Mouse (Mus musculus) skeletal muscle tissue, adult 2 months (tissue): ENCODE data around the gene Acsl1.

Experiments
- DNase-seq: peaks from one replicate; pipeline ENCODE4 v3.0.0-alpha.2; 2012; ENCODE audit warnings: low read depth, low spot score

Gene Acsl1

GRCm38 (mm10) chr8:46475404-46475803 lies 4.6 kb downstream of the Acsl1 start:
- DNase-seq: no peak

- no peak for DNase-seq
These were observed 5.1 kb downstream of the Acsl1 start for GRCm38 (mm10) chr8:46475942-46476341.

DNA sequence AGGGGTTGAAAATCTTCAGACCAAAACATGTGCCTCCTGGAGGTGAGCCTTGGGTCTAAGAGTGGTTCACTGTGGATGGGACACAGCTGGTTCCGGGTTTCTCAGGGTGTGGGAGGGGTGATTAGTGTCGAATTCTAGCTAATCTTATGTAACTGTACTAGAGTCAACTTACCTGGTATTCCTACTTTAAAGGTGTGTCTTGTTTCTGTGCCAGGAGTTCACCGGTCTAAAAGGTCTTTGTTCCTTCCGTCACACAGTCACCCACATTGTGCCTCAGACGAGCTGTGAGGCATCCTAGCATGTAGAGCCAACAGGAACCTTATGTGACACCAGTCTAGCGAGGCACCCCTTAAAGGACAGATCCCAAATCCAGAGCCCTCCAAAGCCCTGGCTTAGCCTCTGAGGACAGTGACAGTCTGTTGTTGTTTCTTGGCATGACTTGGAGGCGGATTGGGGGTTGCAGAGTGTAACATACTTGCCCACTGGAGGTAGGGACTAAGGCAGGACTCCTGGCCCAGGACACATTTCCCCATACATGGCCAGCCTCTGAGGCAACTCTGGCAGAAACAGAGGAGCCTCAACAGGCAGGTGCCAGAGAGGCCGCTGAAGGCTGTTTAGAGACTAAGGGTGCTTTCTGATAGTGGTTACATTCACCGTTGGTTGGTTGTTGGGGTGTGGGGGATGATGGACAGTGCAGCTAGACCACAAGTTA lies 7.1 kb downstream of the Acsl1 start:
- DNase-seq: no peak

GRCm38 (mm10) chr8:46478783-46479182 lies 7.9 kb downstream of the Acsl1 start:
- DNase-seq: no peak

DNA sequence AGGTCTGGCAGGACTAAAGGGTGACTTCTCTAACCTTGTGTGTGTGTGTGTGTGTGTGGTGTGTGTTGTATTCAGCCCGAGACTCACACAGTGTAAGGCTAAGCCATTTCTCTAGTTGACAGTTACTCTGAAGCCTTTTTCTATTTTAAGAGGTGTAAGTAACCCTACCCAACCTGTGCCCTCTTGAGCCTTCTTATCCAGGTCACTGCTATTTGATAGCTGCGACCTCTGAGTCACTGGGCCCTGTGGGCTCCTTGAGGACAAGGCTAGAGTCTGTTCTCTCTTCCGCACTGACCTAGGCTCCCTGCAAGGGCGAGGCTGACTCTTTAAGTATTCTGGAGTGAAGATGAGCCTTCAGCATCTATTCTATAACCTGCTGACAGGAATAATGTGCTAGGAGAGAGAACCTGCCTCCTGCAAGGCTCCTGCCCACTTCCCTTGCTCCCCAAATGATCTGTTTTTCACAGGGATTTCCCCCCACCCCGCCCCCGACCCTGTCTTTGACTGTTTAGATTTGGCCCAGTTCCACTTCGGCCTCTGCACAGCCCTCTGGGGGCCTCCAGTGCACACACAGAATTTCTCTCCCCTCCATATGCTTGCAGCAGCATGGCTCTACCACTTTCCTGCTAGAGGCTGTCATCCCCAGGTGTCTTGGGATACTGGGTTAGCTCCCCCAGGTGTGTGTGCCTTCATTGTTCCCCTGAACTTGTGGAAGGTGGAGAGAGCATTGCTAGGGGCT lies 9.1 kb downstream of the Acsl1 start:
- peak; percentile 90 for DNase-seq

DNA sequence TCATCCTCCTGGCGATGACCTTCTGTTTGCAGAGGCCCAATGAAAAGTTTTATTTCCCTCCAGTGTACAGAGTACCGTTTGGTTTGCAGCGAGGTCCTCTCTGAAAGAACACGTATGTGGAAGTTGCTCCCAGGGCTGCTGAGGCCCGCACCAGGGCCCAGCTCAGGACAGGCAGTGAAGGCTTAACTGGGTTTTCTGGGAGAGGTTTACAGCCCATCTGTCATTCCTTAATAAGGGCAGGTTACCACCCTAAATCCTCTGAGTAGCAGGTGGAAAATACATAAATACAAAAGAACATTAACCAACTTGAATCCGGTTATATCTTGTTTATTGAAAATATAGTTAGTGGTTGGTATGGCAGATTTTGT lies 9.7 kb downstream of the Acsl1 start:
- DNase-seq: no peak

- no peak for DNase-seq
These were observed 11.9 kb downstream of the Acsl1 start for GRCm38 (mm10) chr8:46482771-46483170.

DNA sequence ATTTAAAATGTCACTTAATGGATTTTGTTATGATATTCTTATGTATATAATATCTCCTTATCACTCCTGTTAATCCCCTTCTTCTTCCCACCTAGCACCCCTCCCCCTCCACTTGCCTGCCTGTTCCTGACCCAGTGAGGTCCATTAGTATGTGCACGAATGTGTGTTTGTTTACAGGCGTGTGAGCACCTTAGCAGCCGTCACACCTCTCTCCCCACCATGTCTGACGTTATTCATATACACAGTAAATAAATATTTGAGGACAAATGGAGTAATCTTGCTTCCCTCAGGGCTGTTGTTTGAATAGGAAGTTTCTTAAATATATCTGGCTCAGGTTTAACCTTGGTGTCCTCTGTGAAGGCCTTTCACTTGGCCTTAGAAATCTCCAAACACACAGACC lies 12.4 kb downstream of the Acsl1 start:
- DNase-seq: no peak

DNA sequence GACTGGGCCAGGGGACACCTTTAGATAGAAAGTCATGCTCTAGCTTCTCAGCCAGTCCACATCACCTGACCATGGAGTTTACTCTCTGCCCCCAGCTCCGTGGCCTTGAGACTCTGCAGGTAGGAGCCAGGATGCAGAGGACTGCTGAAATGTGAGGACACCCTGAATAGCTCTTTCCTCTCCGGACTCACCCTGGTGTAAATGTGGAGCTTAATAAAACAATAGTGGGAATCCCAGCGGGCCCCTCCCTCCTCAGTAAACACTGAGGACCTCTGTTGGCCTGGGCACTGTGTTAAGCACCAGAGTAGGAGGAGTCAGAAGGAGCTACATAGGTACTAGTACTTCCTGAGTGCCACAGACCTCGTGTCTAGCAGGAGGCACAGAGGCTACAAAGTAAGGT lies 13.2 kb downstream of the Acsl1 start:
- no peak for DNase-seq

DNA sequence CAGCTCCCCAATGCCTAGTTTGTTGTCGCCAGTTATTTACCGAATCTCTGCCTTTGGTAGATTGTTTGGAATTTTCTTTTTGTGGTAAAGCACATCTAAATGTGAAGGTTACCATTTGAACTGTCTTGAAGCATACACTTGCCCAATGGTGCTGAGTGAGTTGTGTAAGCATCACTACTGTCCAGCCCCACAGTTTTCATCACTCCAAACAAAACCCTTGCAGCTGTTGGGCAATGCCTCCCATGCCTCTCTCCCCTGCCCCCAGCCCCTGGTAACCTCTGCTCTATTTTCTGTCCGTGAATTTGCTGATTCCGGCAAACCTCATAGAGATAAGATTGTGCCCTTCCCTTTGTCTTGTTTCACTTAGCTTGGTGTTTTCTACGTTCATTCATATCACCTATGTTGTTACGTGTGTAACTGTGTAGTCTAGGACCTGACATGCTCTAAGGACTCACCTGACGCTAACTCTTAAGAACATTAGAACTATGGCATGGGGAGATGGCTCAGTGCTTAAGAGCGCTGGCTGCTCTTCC lies 14.2 kb downstream of the Acsl1 start:
- DNase-seq: no peak

DNA sequence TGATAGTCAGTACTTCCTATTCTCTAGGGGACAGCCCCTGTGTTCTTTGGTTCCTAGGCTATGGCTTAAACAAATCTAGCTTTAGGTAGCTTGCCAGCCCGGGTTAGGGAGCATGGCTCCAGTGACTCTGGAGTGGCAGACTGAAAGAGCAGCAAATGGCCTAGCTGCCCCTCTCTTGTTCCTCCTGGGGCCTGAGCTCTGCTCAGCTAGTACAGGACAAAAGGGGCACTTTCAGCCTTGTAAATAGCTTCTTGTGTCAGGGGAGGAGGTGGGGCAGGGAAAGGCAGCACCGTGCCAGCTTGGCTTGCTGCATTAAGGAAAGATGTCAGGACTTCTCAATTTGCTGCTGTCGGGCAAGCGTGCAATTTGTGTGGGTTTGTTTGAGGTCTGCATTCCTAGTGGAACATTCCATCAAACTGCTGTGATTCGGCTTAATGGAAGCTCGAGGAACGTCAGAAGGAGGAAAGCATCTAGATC lies 17.3 kb downstream of the Acsl1 start:
- DNase-seq: no peak

GRCm38 (mm10) chr8:46489196-46489595 lies 18.4 kb downstream of the Acsl1 start:
- DNase-seq: no peak

- no peak for DNase-seq
These were observed 19.4 kb downstream of the Acsl1 start for GRCm38 (mm10) chr8:46490250-46490649.

DNA sequence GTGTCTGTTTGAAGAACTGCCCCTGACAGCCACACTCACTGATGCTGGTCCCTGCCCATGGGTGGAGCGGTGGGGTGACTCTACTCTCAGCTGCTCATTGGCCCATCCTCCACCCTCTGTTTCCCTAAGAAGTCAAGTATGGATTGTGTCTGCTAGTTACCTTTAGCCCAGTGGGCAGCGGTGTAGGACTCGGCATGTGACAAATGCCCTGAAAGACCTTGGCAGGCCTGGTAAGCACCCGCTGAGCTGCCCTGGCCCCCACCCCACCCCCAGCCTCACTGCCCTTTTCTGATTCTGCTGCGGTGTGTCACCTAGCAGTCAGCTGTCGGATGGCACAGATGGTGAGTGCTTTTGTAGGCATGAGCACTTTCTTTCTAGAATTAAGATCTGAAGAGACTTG lies 20.0 kb downstream of the Acsl1 start:
- DNase-seq: peak; percentile 59

GRCm38 (mm10) chr8:46493495-46494170 lies 22.8 kb downstream of the Acsl1 start:
- no peak for DNase-seq

DNA sequence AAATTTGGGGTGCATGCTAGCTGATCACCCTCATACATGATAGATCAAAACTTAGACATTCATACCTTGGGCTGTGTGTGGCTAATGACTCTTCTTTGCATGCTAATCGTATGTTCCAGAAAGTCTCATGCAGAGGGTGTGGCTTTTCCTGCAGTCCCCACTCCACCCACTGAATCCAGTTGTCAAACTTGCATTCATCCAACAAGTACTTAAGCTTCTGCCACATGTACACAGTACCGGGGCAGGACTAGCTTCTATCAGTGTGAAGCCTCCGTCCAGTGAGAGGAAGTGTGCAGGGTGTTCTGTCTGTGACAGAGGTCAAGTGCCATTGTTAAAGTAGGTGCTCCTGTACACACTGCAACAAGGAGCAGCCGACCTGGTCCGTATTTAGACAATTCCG lies 26.0 kb downstream of the Acsl1 start:
- no peak for DNase-seq

DNA sequence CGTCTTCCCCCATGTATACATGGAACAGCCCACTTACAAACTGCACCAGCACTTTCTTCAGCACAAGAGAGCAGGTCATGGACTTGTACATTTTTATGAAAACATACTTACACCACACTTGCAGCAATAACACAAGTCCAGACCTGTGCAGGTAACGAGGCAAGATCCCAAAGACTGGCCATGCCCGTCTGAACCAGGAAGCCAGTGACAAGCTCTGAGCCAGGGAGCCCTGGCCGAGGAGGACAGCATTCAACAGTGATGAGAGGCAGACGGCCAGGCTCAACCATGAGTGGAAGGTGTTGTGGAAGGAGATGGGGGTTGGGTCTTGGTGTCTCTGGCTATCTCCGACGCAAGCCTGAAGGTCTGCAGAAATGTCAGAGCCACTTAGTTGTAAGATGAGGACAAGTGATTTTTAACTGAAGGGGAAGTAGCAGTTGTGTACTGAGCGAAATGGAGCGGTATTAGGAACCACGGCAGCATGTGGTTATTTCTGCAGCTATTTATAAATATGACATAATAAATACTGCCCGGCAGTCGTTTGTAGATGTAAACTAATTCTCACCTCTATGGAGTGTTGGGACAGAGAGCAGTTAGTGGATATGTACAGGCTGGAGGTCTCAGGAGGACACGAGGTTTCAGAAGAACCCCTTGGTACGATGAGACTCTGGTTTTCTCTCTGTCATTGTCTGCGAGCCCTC lies 26.6 kb downstream of the Acsl1 start:
- no peak for DNase-seq

DNA sequence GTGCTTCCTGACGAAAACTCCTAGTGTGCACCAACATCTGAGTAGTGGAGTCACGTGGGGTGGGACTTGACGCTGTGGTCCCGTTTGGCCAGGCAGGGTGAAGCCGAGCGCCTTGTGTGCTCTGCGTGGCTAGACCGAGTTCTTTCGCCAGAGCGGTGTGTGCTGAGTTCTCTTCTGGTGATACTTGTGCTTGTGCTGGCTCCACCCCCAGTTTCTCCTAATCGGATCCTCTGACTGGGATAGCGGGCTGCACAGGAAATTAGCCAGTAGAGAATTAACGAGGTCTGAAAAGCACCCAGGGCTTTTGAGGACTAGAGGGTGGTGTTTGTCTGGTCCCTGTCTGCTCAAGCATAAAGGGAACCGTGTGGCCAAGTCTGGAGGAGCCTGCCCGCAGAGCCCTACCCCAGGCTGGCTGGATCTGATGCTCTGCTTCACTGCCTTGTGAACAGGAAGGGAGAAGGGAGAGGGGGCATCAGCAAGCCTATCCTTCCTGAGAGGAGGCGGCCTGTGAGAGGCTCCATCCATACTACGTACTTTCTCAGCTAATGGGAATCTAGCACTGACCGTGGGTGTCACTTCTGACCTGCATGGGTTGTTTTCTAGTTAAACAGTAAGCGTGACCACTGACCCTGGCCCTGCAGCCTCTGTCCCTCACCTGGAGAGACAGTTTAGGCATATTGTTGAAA lies 28.7 kb downstream of the Acsl1 start:
- DNase-seq: peak; percentile 52

GRCm38 (mm10) chr8:46502333-46503071 lies 31.7 kb downstream of the Acsl1 start:
- DNase-seq: no peak

GRCm38 (mm10) chr8:46503072-46503695 lies 32.3 kb downstream of the Acsl1 start:
- DNase-seq: no peak
